Mouse (Mus musculus) megakaryocyte progenitor cell, adult 5-6 weeks (primary cell): ENCODE data around the gene Bnip2. TPM values are rescaled to one million over a fixed set of nuclear protein-coding genes. Genes with fewer than 3 reads are reported as not detected.

Experiments used
- ATAC-seq: replicated peaks from 2 replicates; pipeline ENCODE4 v1.8.0; 2016; ENCODE audit warnings: mild to moderate bottlenecking, moderate TSS enrichment, inconsistent platforms; ENCODE audit not compliant: poor library complexity
- total RNA-seq, 2 experiments: library from RNA; stranded (forward) in 1 of 2; stranded (reverse) in 1 of 2; fragments of 157-497, 149-512 nt in 1 of 2; fragments of 200-1000 nt in 1 of 2; gene quantifications; 2 replicates each; pipeline versions ENCODE4 v1.2.3 to v1.2.4; 2015 to 2017

The Bnip2 gene
- total RNA-seq (2015) = 86.9 and 95.9 TPM in 2 replicates
- 133 and 153 TPM in 2 replicates for total RNA-seq (2017)

- peak; percentile 60 for ATAC-seq
Observed at GRCm38 (mm10) chr9:69989303-69990121, at the start of gene Bnip2. Gene Bnip2, plus strand, starts transcription at chr9:69989466.

GRCm38 (mm10) chr9:69940839-69941490 is 48.3 kb upstream of the Bnip2 start:
- ATAC-seq = no peak

- no peak for ATAC-seq
Observed at GRCm38 (mm10) chr9:69941556-69941955, 47.7 kb upstream of the Bnip2 start.

GRCm38 (mm10) chr9:69948964-69949363 is 40.3 kb upstream of the Bnip2 start:
- ATAC-seq = peak; percentile 78

- ATAC-seq = no peak
Observed at GRCm38 (mm10) chr9:69949641-69950040, 39.6 kb upstream of the Bnip2 start.

- no peak for ATAC-seq
Observed at GRCm38 (mm10) chr9:69961007-69961406, 28.3 kb upstream of the Bnip2 start.

GRCm38 (mm10) chr9:69964370-69964769 is 24.9 kb upstream of the Bnip2 start:
- no peak for ATAC-seq

- ATAC-seq = no peak
Observed at GRCm38 (mm10) chr9:69985526-69985925, 3.7 kb upstream of the Bnip2 start.

GRCm38 (mm10) chr9:69986063-69986462 is 3.2 kb upstream of the Bnip2 start:
- ATAC-seq = no peak

GRCm38 (mm10) chr9:69986571-69986970 is 2.7 kb upstream of the Bnip2 start:
- ATAC-seq = no peak

GRCm38 (mm10) chr9:69987579-69987978 is 1.7 kb upstream of the Bnip2 start:
- ATAC-seq = peak; percentile 61

- ATAC-seq = no peak
Observed at GRCm38 (mm10) chr9:69988706-69989302, 462 bp upstream of the Bnip2 start.

GRCm38 (mm10) chr9:69990346-69990745 is 1.1 kb downstream of the Bnip2 start:
- ATAC-seq = 0 out of 2 replicates have a peak, but pooled peaks have one; percentile 32

- ATAC-seq = peak; percentile 51
Observed at GRCm38 (mm10) chr9:69992841-69993277, 3.6 kb downstream of the Bnip2 start.

- no peak for ATAC-seq
Observed at GRCm38 (mm10) chr9:69993479-69993878, 4.2 kb downstream of the Bnip2 start.

- no peak for ATAC-seq
Observed at GRCm38 (mm10) chr9:69994547-69994946, 5.3 kb downstream of the Bnip2 start.

GRCm38 (mm10) chr9:69999318-69999717 is 10.1 kb downstream of the Bnip2 start:
- no peak for ATAC-seq

GRCm38 (mm10) chr9:70003516-70003915 is 14.2 kb downstream of the Bnip2 start:
- no peak for ATAC-seq

- no peak for ATAC-seq
Observed at GRCm38 (mm10) chr9:70006984-70007383, 17.7 kb downstream of the Bnip2 start.

- no peak for ATAC-seq
Observed at GRCm38 (mm10) chr9:70007506-70008248, 18.4 kb downstream of the Bnip2 start.

GRCm38 (mm10) chr9:70009754-70010304 is 20.6 kb downstream of the Bnip2 start:
- peak; percentile 29 for ATAC-seq
